Mouse (Mus musculus) urinary bladder, adult 2 months (tissue): ENCODE results near the gene Fbxo47. TPM values are rescaled to one million over a fixed set of nuclear protein-coding genes. Genes with fewer than 3 reads are reported as not detected.
A peak's percentile ranks its signal among the peaks of the same experiment; 100 is the strongest.
"Not testable (repeated sequence)": the region's sequence is repeated elsewhere in the genome, so short reads cannot be mapped to it uniquely, and the experiment has no call there.

Experiments
- DNase-seq: peaks from one replicate; pipeline ENCODE4 v3.0.0; 2022; ENCODE audit warnings: low spot score
- polyA plus RNA-seq: library from polyadenylated mRNA; depleted of rRNA; stranded (reverse); fragments of >200 nt; gene quantifications from 2 replicates; pipeline ENCODE4 v1.2.3, GENCODE M21; 2012

Gene Fbxo47
- polyA plus RNA-seq, 1 experiment: 0.40 TPM

DNA sequence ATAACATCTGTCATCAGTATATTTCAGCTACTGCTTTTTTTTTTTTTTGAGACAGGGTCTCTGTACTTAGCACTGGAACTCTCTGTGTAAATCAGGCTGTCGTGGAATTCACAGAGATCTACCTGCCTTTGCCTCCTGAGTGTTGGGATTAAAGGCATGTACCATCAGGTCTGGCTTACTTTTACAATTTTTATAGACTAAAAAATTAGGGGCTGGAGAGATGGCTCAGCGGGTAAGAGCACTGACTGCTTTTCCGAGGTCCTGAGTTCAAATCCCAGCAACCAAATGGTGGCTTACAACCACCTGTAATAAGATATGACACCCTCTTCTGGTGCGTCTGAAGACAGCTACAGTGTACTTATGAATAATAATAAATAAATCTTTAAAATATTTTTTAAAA, 3.6 kb downstream of the Fbxo47 start:
- no peak for DNase-seq

- DNase-seq: no peak
These were observed 6.6 kb downstream of the Fbxo47 start for GRCm38 (mm10) chr11:97877341-97877740.

GRCm38 (mm10) chr11:97874396-97874795, 9.6 kb downstream of the Fbxo47 start:
- DNase-seq: no peak

DNA sequence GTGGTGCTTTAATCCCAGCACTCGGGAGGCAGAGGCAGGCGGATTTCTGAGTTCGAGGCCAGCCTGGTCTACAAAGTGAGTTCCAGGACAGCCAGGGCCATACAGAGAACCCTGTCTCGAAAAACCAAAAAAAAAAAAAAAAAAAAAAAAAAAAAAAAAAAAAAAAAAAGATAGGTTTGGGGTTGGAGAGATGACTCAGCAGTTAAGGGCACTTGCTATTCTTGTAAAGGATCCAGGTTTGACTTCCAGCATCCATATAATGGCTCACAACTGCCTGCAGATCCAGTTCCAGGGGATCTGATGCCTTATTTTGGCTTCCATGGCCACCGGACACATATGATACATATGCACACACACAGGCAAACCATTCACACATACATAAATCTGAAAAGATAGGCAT, 11.6 kb downstream of the Fbxo47 start:
- not testable (repeated sequence) for DNase-seq

GRCm38 (mm10) chr11:97867591-97867990, 16.4 kb downstream of the Fbxo47 start:
- no peak for DNase-seq

DNA sequence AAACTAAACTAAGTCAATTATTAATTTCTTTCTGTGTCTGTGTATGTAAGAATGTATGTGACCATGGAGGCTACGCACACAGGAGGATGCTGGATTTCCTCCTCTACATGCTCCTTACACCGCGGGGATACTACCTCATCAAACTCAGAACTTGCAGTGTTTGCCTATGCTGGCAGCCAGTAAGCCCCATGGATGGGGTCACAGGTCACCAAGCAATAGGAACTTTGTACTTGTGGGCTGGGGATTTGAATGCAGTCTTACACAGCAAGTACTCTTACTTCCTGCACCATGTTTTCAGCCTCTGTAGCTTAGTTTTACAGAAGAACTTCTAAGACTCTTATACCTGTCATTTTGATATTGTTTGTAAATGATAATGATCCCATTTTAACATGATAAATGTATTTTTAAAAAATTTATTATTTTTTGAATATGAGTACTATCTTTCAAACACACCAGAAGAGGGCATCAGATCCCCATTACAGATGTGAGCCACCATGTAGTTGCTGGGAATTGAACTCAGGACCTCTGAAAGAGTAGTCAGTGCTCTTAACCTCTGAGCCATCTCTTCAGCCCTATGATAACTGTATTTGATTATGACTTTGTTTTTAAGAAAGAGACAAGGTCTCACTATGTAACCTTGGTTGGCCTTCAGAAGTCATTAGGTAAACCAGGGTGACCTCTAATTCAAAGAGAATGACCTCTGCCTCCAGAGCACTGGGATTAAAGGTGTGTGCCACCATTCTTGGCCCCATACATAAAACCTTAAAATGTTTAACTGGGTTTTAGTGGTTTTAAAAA, 17.7 kb downstream of the Fbxo47 start:
- DNase-seq: no peak

GRCm38 (mm10) chr11:97865421-97865820, 18.5 kb downstream of the Fbxo47 start:
- DNase-seq: no peak

GRCm38 (mm10) chr11:97862148-97862547, 21.8 kb downstream of the Fbxo47 start:
- no peak for DNase-seq

- no peak for DNase-seq
These were observed 28.5 kb downstream of the Fbxo47 start for GRCm38 (mm10) chr11:97855473-97855872.

GRCm38 (mm10) chr11:97851601-97852000, 32.4 kb downstream of the Fbxo47 start:
- DNase-seq: no peak

- no peak for DNase-seq
These were observed 33.6 kb downstream of the Fbxo47 start for GRCm38 (mm10) chr11:97850367-97850766.

DNA sequence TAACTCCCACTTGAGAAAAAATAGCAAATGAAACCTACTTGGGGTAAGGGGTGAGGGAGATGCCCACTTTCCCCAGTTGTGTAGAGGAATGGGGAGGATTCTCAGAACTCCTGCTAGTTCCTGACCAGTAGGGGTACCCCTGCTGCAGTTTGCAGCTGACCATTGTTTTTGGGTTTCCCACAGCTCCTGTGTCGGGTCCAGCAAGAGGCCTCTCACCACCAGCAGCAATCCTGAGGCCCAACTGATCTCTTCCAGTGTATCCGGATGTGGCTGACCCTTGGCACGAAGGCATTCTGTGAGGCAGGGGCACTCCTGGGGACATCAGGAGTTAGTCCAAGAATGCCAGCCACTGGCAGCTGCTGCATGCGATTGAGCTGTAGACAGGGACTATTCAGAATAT, 42.0 kb downstream of the Fbxo47 start:
- peak; percentile 19 for DNase-seq

DNA sequence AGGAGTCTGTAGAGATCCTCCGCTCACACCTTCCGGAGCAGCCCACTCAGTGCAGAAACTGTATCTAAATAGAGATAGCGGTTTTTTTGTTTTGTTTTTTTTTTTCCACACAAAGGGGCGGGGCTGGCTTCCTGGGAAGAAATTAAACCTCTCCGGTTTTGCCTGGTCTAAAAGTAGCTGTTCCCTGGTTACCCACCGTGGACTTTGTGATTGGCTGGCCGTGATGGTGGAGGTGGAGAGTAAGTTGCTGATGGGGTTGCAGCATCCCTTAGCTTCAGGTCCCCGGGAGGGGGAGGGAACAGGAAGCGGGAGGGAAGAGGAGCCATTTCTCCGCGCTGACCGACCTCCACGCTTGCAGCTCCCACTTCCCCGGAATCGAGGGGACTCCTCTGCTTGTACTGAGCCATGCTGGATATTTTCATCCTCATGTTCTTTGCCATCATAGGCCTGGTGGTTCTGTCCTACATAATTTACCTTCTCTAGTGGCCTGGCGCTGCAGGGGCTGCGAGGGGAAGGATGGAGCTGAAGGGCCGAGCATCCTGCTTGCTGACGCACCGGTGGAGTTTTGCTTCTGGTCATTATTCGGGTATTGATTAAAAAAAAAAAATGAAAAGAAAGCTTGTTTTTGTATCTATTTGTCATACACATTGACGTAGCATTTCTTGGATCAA, 42.8 kb downstream of the Fbxo47 start:
- DNase-seq: peak; percentile 31

- DNase-seq: peak; percentile 18
These were observed 43.4 kb downstream of the Fbxo47 start, which contains the start of gene B230217C12Rik for GRCm38 (mm10) chr11:97840539-97840954. Gene B230217C12Rik, plus strand, starts transcription at chr11:97840780.

DNA sequence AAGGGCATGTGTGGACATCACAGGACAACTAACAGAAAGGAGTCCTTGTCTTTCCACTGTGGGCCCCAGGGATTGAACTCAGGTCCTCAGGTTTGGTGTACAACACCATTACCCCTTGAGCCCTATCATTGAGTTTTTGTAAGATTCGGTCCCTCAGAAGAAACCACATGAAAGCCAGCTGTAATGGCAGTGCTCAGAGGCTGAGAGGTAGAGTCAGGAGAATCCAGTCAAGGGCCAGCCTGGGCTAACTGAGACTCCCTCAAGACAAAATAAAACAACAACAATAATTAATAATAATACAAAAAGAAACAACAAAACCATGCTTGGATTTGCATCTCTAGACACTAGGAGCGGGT, 43.8 kb downstream of the Fbxo47 start:
- no peak for DNase-seq

- DNase-seq: no peak
These were observed 44.4 kb downstream of the Fbxo47 start for GRCm38 (mm10) chr11:97839441-97840134.

DNA sequence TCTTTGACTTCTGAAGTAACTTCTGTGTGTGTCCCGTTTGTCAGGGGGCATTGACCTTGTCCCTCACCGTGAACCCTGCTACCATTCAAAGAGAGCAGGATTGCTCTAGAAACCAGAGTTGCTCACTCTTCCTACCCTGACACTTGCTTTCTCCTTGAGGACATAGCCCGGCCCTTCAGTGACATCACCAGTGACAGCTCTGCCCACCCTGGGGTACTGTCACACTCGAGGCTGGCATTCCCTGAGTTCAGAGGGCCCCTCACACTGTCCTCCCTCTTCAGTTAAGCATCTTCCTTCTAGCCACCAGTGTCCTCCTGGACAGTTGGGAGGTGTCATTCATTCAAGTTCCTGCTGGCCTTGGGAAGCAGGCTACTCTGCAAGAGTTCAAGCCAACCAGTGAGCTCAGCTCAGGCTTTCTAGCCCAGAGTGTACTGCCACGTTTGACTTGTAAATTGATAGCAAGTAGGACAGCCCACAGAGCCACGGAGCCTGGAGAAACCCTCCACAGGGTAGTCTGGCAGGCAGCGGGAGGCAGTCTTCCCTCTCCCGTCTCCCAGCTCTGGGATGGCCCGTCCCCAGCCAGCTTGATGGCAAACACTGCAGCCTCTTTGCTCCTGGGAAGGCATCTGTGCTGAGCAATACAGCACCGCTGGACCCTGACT, 45.0 kb downstream of the Fbxo47 start:
- peak; percentile 22 for DNase-seq

DNA sequence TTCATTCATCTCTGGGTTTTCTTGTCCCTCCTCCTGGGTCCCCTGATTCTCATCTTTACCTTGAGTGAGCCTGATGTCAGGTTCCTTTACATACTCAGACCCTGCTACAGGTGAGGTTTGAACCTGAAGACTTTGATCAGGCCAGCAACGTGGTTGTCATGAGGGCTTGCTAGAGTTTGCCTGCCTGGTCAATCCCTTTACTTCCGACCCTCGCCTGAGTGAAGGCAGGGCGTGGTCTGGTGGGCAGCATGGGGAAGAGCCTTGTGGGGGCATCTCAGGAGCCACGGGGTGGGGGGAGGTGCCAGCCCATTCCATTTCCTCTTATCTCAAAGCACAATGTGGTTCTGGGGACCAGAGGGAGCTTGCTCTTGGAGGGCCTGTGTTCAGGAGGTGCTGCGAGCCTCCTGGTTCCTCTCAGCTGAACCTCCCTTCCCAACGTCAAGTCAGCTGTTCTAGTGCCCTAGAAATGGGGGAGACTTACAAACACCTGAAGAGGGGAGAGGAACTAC, 46.3 kb downstream of the Fbxo47 start:
- DNase-seq: peak; percentile 14

- DNase-seq: not testable (repeated sequence)
These were observed 46.9 kb downstream of the Fbxo47 start for GRCm38 (mm10) chr11:97837051-97837450.

DNA sequence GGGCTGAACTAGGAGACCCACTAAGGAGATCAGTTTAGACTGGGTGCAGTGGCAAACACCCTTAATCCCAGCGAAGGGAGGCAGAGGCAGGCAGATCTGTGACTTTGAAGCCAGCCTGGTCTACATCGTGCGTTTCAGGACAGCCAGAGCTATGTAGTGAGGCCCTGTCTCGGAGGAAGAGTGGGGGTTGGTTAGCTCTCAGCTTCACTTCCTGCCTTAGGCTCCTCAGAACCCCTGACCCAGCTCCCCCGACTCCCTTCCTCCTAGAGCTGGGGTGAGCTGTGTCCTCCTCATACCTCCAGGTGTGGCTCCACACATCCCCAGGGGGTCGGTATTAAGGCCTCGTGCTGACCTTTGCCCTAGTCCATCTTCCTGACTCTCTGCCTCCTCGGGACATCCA, 47.4 kb downstream of the Fbxo47 start:
- peak; percentile 17 for DNase-seq

- DNase-seq: peak; percentile 16
These were observed 50.6 kb downstream of the Fbxo47 start for GRCm38 (mm10) chr11:97833352-97833751.

DNA sequence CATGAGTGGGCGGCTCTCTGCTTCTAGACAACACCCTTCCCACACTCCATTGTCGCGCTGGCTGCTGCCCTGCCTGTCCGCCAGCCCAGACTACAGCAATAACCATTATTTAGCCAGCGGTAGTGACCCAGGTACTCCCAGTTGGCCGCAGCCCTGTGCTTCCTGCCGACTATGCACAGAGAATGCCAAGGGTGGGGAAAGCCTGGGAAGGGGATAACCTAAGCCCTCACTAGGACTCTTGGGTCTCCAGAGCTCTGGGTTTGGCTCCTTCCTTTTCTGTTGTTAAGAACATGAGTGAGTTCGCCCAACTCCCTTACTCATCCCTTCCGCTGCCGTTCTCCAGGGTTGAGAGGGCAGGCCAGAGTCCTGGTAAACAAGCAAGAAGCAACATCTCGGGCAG, 52.0 kb downstream of the Fbxo47 start:
- DNase-seq: peak; percentile 20
